In the genomic region with DNA sequence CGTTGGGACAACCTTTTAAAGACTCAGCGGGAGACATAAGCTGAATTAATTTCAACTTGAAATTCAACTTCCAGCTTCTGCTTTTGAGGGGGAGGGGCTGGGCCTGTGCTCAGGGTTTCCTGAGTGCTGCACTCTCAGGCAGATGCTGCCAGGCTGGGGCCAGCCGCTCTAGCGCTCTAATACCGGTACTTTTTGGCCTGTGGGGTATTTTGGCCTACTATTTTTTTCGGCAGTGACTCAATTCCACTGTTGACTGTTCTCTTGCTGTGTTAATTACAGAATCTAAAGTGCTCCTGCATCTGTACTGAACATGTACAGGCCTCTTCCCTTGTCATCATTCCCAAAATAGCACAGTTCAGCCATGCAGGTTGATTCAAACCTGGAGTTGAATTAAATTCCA, we compare ENCODE assay signal across 12 mouse cellular contexts. TPM values are rescaled to one million over a fixed set of nuclear protein-coding genes. Genes with fewer than 3 reads are reported as not detected.
A peak's percentile ranks its signal among the peaks of the same experiment; 100 is the strongest.
DNase-seq lines count a peak whose midpoint lies in the region; ATAC-seq and TF ChIP-seq lines count a peak whose summit lies in the region.
"Had no signal": no experiment of that assay in that cellular context is flagged by ENCODE, and none has a peak within 500 bp of the region (broad histone marks: within the 10 kb centered on the region; RNA-seq: fewer than 3 reads in every experiment).

No protein-coding gene starts in this region.

- no peak for DNase-seq in forebrain, embryonic 11.5 days (ENCODE audit: low spot score)
- no peak for DNase-seq in left cerebral cortex, adult 2 months (ENCODE audit: extremely low spot score in 1 of 2, low spot score in 2 of 2)
- DNase-seq in left cerebral cortex, postnatal 14 days (ENCODE audit: low spot score in 2 of 2), result no peak
- peak; percentile 44 for DNase-seq in brain, adult 2 months (ENCODE audit: low read depth, low spot score)
- peak; percentile 37 for DNase-seq in limb, embryonic 14.5 days (ENCODE audit: low spot score)
- DNase-seq in right cerebral cortex, postnatal 10 days (ENCODE audit: low spot score in 2 of 2), result no peak
- no peak for DNase-seq in gastrocnemius, postnatal 36 days
- DNase-seq: adrenal gland, postnatal 10 days; cerebellum, adult 11 months; liver, postnatal 0 days had no signal

- H3K4me2 ChIP-seq in forebrain, embryonic 11.5 days (ENCODE audit: low read depth, low read length, severe bottlenecking), result no peak overlapping the region
- no peak overlapping the region for H3K4me2 ChIP-seq in forebrain, embryonic 15.5 days (replicated peaks)
- no peak overlapping the region for H3K4me2 ChIP-seq in limb, embryonic 14.5 days (replicated peaks; ENCODE audit: low read depth, low read length, severe bottlenecking)

- no peak for TF ChIP-seq CTCF in left cerebral cortex, adult 2 months (IDR thresholded peaks at IDR 0.05)

- 34% methylated on average over 6 of the region's 6 CpGs for WGBS in forebrain, embryonic 11.5 days
- 29% methylated on average over 6 of the region's 6 CpGs for WGBS in forebrain, embryonic 15.5 days
- WGBS in limb, embryonic 14.5 days, result 34% methylated on average over 6 of the region's 6 CpGs

- no peaks in the 10 kb centered on the region for H3K36me3 ChIP-seq in forebrain, embryonic 11.5 days (ENCODE audit: control insufficient read depth, insufficient read depth, low read length)
- no peaks in the 10 kb centered on the region for H3K36me3 ChIP-seq in forebrain, embryonic 15.5 days
- H3K36me3 ChIP-seq in limb, embryonic 14.5 days (ENCODE audit: control insufficient read depth, insufficient read depth, low read length), result no peaks in the 10 kb centered on the region

- intact Hi-C loops in left cerebral cortex, adult 2 months (cut with DNase I), result no loop called here
- intact Hi-C loops in left cerebral cortex, postnatal 14 days (cut with DNase I), result no loop called here
- intact Hi-C loops in gastrocnemius, postnatal 36 days (cut with DNase I), result loop anchor here (1.0 kb wide), 1 partner anchor 10 kb away; no protein-coding TSS in a partner anchor

- peaks cover 20% of the 10 kb centered on the region for H3K4me1 ChIP-seq in forebrain, embryonic 11.5 days (replicated peaks; ENCODE audit: control insufficient read depth, insufficient read depth, low read length)
- peaks cover 35% of the 10 kb centered on the region for H3K4me1 ChIP-seq in forebrain, embryonic 15.5 days
- peaks cover 14% of the 10 kb centered on the region for H3K4me1 ChIP-seq in limb, embryonic 14.5 days (ENCODE audit: control insufficient read depth, insufficient read depth, low read length)

- no peak overlapping the region for H3K27ac ChIP-seq in forebrain, embryonic 11.5 days (ENCODE audit: low read depth, low read length)
- H3K27ac ChIP-seq in forebrain, embryonic 15.5 days (replicated peaks), result no peak overlapping the region
- H3K27ac ChIP-seq in left cerebral cortex, adult 2 months, result peak overlapping the region; percentile 48
- H3K27ac ChIP-seq in limb, embryonic 14.5 days (replicated peaks; ENCODE audit: low read depth, low read length), result no peak overlapping the region

- no peaks in the 10 kb centered on the region for H3K9me3 ChIP-seq in forebrain, embryonic 11.5 days (ENCODE audit: control insufficient read depth, low read length)
- no peaks in the 10 kb centered on the region for H3K9me3 ChIP-seq in forebrain, embryonic 15.5 days
- H3K9me3 ChIP-seq in limb, embryonic 14.5 days (ENCODE audit: control insufficient read depth, low read length), result no peaks in the 10 kb centered on the region

- no peak overlapping the region for H3K9ac ChIP-seq in forebrain, embryonic 11.5 days (ENCODE audit: low read length)
- H3K9ac ChIP-seq in forebrain, embryonic 15.5 days (replicated peaks), result no peak overlapping the region
- H3K9ac ChIP-seq in limb, embryonic 14.5 days (ENCODE audit: low read depth, low read length, severe bottlenecking), result no peak overlapping the region
- H3K9ac ChIP-seq: liver, postnatal 0 days had no signal

- ATAC-seq in forebrain, embryonic 11.5 days (replicated peaks; ENCODE audit: low FRiP score), result 0 out of 2 replicates have a peak, but pooled peaks have one; percentile 39
- ATAC-seq in forebrain, embryonic 15.5 days (replicated peaks), result no peak
- no peak for ATAC-seq in limb, embryonic 14.5 days (ENCODE audit: low FRiP score, low read depth)
- ATAC-seq: liver, postnatal 0 days had no signal

- TF ChIP-seq POLR2A in limb, embryonic 14.5 days (IDR thresholded peaks at IDR 0.05; ENCODE audit: borderline replicate concordance, extremely low read depth, insufficient read depth, insufficient read length), result no peak

- no peak overlapping the region for H3K4me3 ChIP-seq in forebrain, embryonic 11.5 days (ENCODE audit: low read depth, low read length)
- H3K4me3 ChIP-seq in forebrain, embryonic 15.5 days, result no peak overlapping the region
- no peak overlapping the region for H3K4me3 ChIP-seq in left cerebral cortex, adult 2 months
- H3K4me3 ChIP-seq in limb, embryonic 14.5 days (replicated peaks; ENCODE audit: low read length), result no peak overlapping the region

- H3K27me3 ChIP-seq in forebrain, embryonic 11.5 days (ENCODE audit: control insufficient read depth, insufficient read depth, low read length), result no peaks in the 10 kb centered on the region
- no peaks in the 10 kb centered on the region for H3K27me3 ChIP-seq in forebrain, embryonic 15.5 days
- H3K27me3 ChIP-seq in limb, embryonic 14.5 days (ENCODE audit: control insufficient read depth, insufficient read depth, low read length), result no peaks in the 10 kb centered on the region

RNA-seq across cellular contexts. Expression of a gene that starts 58.1 kb away (rescaled TPM):
- 127 and 138 TPM in 2 replicates for polyA plus RNA-seq in forebrain, embryonic 11.5 days (2014; fragmentation: Nextera tagmentation; extraction: Ambion mirVana)
- 45.1 and 50.0 TPM in 2 replicates for polyA plus RNA-seq in forebrain, embryonic 15.5 days (2015; fragmentation: Nextera tagmentation; extraction: Ambion mirVana)
- total RNA-seq in left cerebral cortex, adult 2 months (2021), result 10 to 100 TPM; 49.5 to 51.9 TPM
- total RNA-seq in left cerebral cortex, postnatal 14 days (2021), result 10 to 100 TPM; 80.7 to 82.4 TPM
- 37.5 and 38.6 TPM in 2 replicates for polyA plus RNA-seq in limb, embryonic 14.5 days (2012; rRNA removed)
- polyA plus RNA-seq in limb, embryonic 14.5 days (2014; fragmentation: Nextera tagmentation; extraction: Ambion mirVana), result 78.7 and 79.5 TPM in 2 replicates
- total RNA-seq in gastrocnemius, postnatal 36 days (2021), result 1 to 10 TPM; 2.7 to 7.4 TPM
- polyA plus RNA-seq: C2C12 had no signal

Comparison
In these comparisons a context has a peak if more than half of its experiments do, and no peak if none do; other contexts are left out.
1. DNase-seq: peak in brain, adult 2 months (single experiment) and limb, embryonic 14.5 days (single experiment); none in forebrain, embryonic 11.5 days (single experiment), left cerebral cortex, adult 2 months (0 of 2), left cerebral cortex, postnatal 14 days (0 of 2), right cerebral cortex, postnatal 10 days (0 of 2) and gastrocnemius, postnatal 36 days (0 of 2).
2. RNA of a gene that starts 58.1 kb away (total RNA-seq): 80.7 to 82.4 TPM in left cerebral cortex, postnatal 14 days and 49.5 to 51.9 TPM in left cerebral cortex, adult 2 months; 2.7 to 7.4 TPM in gastrocnemius, postnatal 36 days; every median in the first group is over 4 times any median in the second.